Mouse (Mus musculus) heart, embryonic 14.5 days (tissue): ENCODE measurements around the gene Olfr601. TPM values are rescaled to one million over a fixed set of nuclear protein-coding genes. Genes with fewer than 3 reads are reported as not detected.
"Not testable (repeated sequence)": the region's sequence is repeated elsewhere in the genome, so short reads cannot be mapped to it uniquely, and the experiment has no call there.

Source experiments
- ATAC-seq: fragments of 200-750 bp; cut with Nextera tagmentation; 2 replicates; pipeline ENCODE4 v1.8.0; 2017; ENCODE audit warnings: low read depth, moderate TSS enrichment; ENCODE audit not compliant: insufficient number of reproducible peaks, insufficient read depth, low FRiP score
- H3K27ac ChIP-seq, 2 experiments: fragments of 200-500 bp in 1 of 2; fragments of 300-500 bp in 1 of 2; sonication (generic) in 1 of 2; replicated peaks in 1 of 2; 2 replicates each; pipeline ENCODE4 v1.5.1; 2012 to 2014; ENCODE audit warnings: low read depth in 2 of 2, low read length in 2 of 2, control low read depth in 1 of 2, mild to moderate bottlenecking in 1 of 2, mixed read lengths in 1 of 2; ENCODE audit not compliant: control insufficient read depth in 1 of 2, insufficient read depth in 1 of 2
- H3K27me3 ChIP-seq: fragments of 300-500 bp; sonication (generic); 2 replicates; pipeline ENCODE4 v1.6.1; 2014; ENCODE audit warnings: mild to moderate bottlenecking, low read length, control low read depth; ENCODE audit not compliant: control insufficient read depth, insufficient read depth
- H3K36me3 ChIP-seq: fragments of 300-500 bp; sonication (generic); 2 replicates; pipeline ENCODE4 v1.6.1; 2014; ENCODE audit warnings: mild to moderate bottlenecking, control low read depth, low read length, mixed read lengths; ENCODE audit not compliant: control insufficient read depth, insufficient read depth
- H3K4me1 ChIP-seq, 2 experiments: fragments of 200-500 bp in 1 of 2; fragments of 300-500 bp in 1 of 2; sonication (generic) in 1 of 2; 2 replicates each; pipeline ENCODE4 v1.6.1; 2012 to 2014; ENCODE audit warnings: low read length in 2 of 2, control low read depth in 1 of 2, mixed read lengths in 1 of 2; ENCODE audit not compliant: control insufficient read depth in 2 of 2, insufficient read depth in 2 of 2
- H3K4me2 ChIP-seq: fragments of 300-500 bp; sonication (generic); 2 replicates; pipeline ENCODE4 v1.6.1; 2014; ENCODE audit warnings: mild to moderate bottlenecking, low read length
- H3K4me3 ChIP-seq, 2 experiments: fragments of 200-500 bp in 1 of 2; fragments of 300-500 bp in 1 of 2; sonication (generic) in 1 of 2; 2 replicates each; pipeline ENCODE4 v1.5.1; 2012 to 2014; ENCODE audit warnings: low read length in 2 of 2, mild to moderate bottlenecking in 2 of 2, control low read depth in 1 of 2, low read depth in 1 of 2, moderate library complexity in 1 of 2; ENCODE audit not compliant: control insufficient read depth in 1 of 2, insufficient read depth in 1 of 2
- H3K9ac ChIP-seq: fragments of 300-500 bp; sonication (generic); 2 replicates; pipeline ENCODE4 v1.6.1; 2014; ENCODE audit warnings: mild to moderate bottlenecking, low read length
- H3K9me3 ChIP-seq: fragments of 300-500 bp; sonication (generic); 2 replicates; pipeline ENCODE4 v1.6.1; 2016; ENCODE audit warnings: low read length, control low read depth; ENCODE audit not compliant: control insufficient read depth
- WGBS: fragments of 180-500 bp; shearing (Covaris S2); extraction: QIAGEN DNeasy Blood & Tissue Kit; methylation state at CpG from one replicate; pipeline ENCODE4 v1.1.7; 2014; 5-methylcytosine and 5-hydroxymethylcytosine counted together
- polyA plus RNA-seq: library from polyadenylated mRNA; unstranded; fragments of >200 nt; fragmentation: Nextera tagmentation; extraction: Ambion mirVana; gene quantifications from 2 replicates; pipeline ENCODE4 v1.2.1, GENCODE M21; 2014

Olfr601 gene
- polyA plus RNA-seq = not detected in 2 replicates

GRCm38 (mm10) chr7:103362555-103362954, at the start of gene Olfr601:
Gene Olfr601, minus strand, starts transcription at chr7:103362655.
- H3K4me1 ChIP-seq = no peaks in the 10 kb centered on the region
- no peaks in the 10 kb centered on the region for H3K36me3 ChIP-seq
- no peak within 1 kb of the TSS for H3K4me2 ChIP-seq
- H3K27ac ChIP-seq = no peak within 1 kb of the TSS
- H3K4me3 ChIP-seq = no peak within 1 kb of the TSS
- no peak for ATAC-seq
- no peak within 1 kb of the TSS for H3K9ac ChIP-seq
- WGBS = 80% methylated on average over 1 of the region's 1 CpGs
- H3K27me3 ChIP-seq = no peaks in the 10 kb centered on the region
- no peaks in the 10 kb centered on the region for H3K9me3 ChIP-seq

GRCm38 (mm10) chr7:103406521-103407055, 44.1 kb upstream of the Olfr601 start:
- not testable (repeated sequence) for H3K4me3 ChIP-seq, H3K36me3 ChIP-seq, H3K27ac ChIP-seq, H3K27me3 ChIP-seq, H3K4me1 ChIP-seq, H3K9me3 ChIP-seq, ATAC-seq, H3K9ac ChIP-seq, H3K4me2 ChIP-seq
- WGBS = 70% methylated on average over 3 of the region's 3 CpGs

GRCm38 (mm10) chr7:103398981-103399380, 36.5 kb upstream of the Olfr601 start:
- Histone ChIP-seq H3K4me2 (no peak overlapping the region), H3K27ac (no peak overlapping the region), H3K9me3 (no peaks in the 10 kb centered on the region), H3K27me3 (no peaks in the 10 kb centered on the region), H3K4me1 (no peaks in the 10 kb centered on the region), H3K9ac (no peak overlapping the region), H3K36me3 (no peaks in the 10 kb centered on the region), H3K4me3 (no peak overlapping the region)
- WGBS = 8% methylated on average over 1 of the region's 1 CpGs
- no peak for ATAC-seq

- Histone ChIP-seq H3K9ac (no peak overlapping the region), H3K27ac (no peak overlapping the region), H3K4me1 (no peaks in the 10 kb centered on the region), H3K4me3 (no peak overlapping the region), H3K9me3 (no peaks in the 10 kb centered on the region), H3K36me3 (no peaks in the 10 kb centered on the region), H3K4me2 (no peak overlapping the region), H3K27me3 (no peaks in the 10 kb centered on the region)
- no peak for ATAC-seq
Measured at GRCm38 (mm10) chr7:103397758-103398157, 35.3 kb upstream of the Olfr601 start.

- Histone ChIP-seq H3K4me2 (no peak within 1 kb of the TSS), H3K9ac (no peak within 1 kb of the TSS), H3K36me3 (no peaks in the 10 kb centered on the region), H3K9me3 (no peaks in the 10 kb centered on the region), H3K27me3 (no peaks in the 10 kb centered on the region), H3K4me3 (no peak within 1 kb of the TSS), H3K27ac (no peak within 1 kb of the TSS), H3K4me1 (no peaks in the 10 kb centered on the region)
- ATAC-seq = no peak
Measured at GRCm38 (mm10) chr7:103386077-103386476, 23.6 kb upstream of the Olfr601 start, which contains the start of gene Olfr603. Gene Olfr603, minus strand, starts transcription at chr7:103386177.

GRCm38 (mm10) chr7:103349569-103349968, 12.9 kb downstream of the Olfr601 start, which contains the start of gene Olfr600:
Gene Olfr600, minus strand, starts transcription at chr7:103349669.
- Histone ChIP-seq H3K9ac (no peak within 1 kb of the TSS), H3K4me1 (no peaks in the 10 kb centered on the region), H3K9me3 (no peaks in the 10 kb centered on the region), H3K36me3 (no peaks in the 10 kb centered on the region), H3K4me3 (no peak within 1 kb of the TSS), H3K4me2 (no peak within 1 kb of the TSS), H3K27ac (no peak within 1 kb of the TSS), H3K27me3 (no peaks in the 10 kb centered on the region)
- ATAC-seq = no peak

GRCm38 (mm10) chr7:103335617-103336016, 26.8 kb downstream of the Olfr601 start, which contains the start of gene Olfr599:
Gene Olfr599, plus strand, starts transcription at chr7:103335917.
- H3K27ac ChIP-seq = no peak within 1 kb of the TSS
- no peaks in the 10 kb centered on the region for H3K4me1 ChIP-seq
- H3K27me3 ChIP-seq = no peaks in the 10 kb centered on the region
- no peak within 1 kb of the TSS for H3K4me3 ChIP-seq
- no peak for ATAC-seq
- no peaks in the 10 kb centered on the region for H3K9me3 ChIP-seq
- H3K4me2 ChIP-seq = no peak within 1 kb of the TSS
- H3K36me3 ChIP-seq = no peaks in the 10 kb centered on the region
- no peak within 1 kb of the TSS for H3K9ac ChIP-seq
- 73% methylated on average over 1 of the region's 1 CpGs for WGBS

GRCm38 (mm10) chr7:103323268-103323667, 39.2 kb downstream of the Olfr601 start, which contains the start of gene Olfr598:
Gene Olfr598, plus strand, starts transcription at chr7:103323568.
- Histone ChIP-seq H3K4me3 (no peak within 1 kb of the TSS), H3K4me1 (no peaks in the 10 kb centered on the region), H3K9ac (no peak within 1 kb of the TSS), H3K4me2 (no peak within 1 kb of the TSS), H3K9me3 (no peaks in the 10 kb centered on the region), H3K27me3 (no peaks in the 10 kb centered on the region), H3K36me3 (no peaks in the 10 kb centered on the region), H3K27ac (no peak within 1 kb of the TSS)
- no peak for ATAC-seq
